Mouse (Mus musculus): ENCODE measurements around the gene Ostf1.

Ostf1 gene

GRCm38 (mm10) chr19:18644084-18644483, 12.5 kb upstream of the Ostf1 start:
- DNase-seq = no peak

- no peak for DNase-seq
Measured at GRCm38 (mm10) chr19:18643411-18643810, 11.8 kb upstream of the Ostf1 start.

GRCm38 (mm10) chr19:18641001-18641400, 9.4 kb upstream of the Ostf1 start:
- DNase-seq = peak in 1 of 2 experiments; percentile 22

- DNase-seq = peak in 1 of 2 experiments; percentile 27
Measured at GRCm38 (mm10) chr19:18639552-18639951, 7.9 kb upstream of the Ostf1 start.

- peak in 1 of 2 experiments; percentile 16 for DNase-seq
Measured at GRCm38 (mm10) chr19:18638949-18639348, 7.3 kb upstream of the Ostf1 start.

- DNase-seq = no peak
Measured at GRCm38 (mm10) chr19:18637954-18638353, 6.3 kb upstream of the Ostf1 start.

- peak in 1 of 2 experiments; percentile 22 for DNase-seq
Measured at GRCm38 (mm10) chr19:18632231-18633185, 885 bp upstream of the Ostf1 start.

GRCm38 (mm10) chr19:18631161-18631643, 421 bp downstream of the Ostf1 start:
- DNase-seq = peak; percentile 73 to 83

- DNase-seq = peak; percentile 61 to 73
Measured at GRCm38 (mm10) chr19:18630221-18631119, 1.2 kb downstream of the Ostf1 start.

GRCm38 (mm10) chr19:18629589-18629988, 2.0 kb downstream of the Ostf1 start:
- DNase-seq = peak; percentile 85 to 91

- no peak for DNase-seq
Measured at GRCm38 (mm10) chr19:18623894-18624293, 7.7 kb downstream of the Ostf1 start.

- DNase-seq = no peak
Measured at GRCm38 (mm10) chr19:18619691-18620090, 11.9 kb downstream of the Ostf1 start.

GRCm38 (mm10) chr19:18619060-18619459, 12.6 kb downstream of the Ostf1 start:
- no peak for DNase-seq

- DNase-seq = no peak
Measured at GRCm38 (mm10) chr19:18617504-18617903, 14.1 kb downstream of the Ostf1 start.

GRCm38 (mm10) chr19:18615680-18616240, 15.9 kb downstream of the Ostf1 start:
- DNase-seq = no peak

GRCm38 (mm10) chr19:18614337-18614736, 17.3 kb downstream of the Ostf1 start:
- no peak for DNase-seq

GRCm38 (mm10) chr19:18608975-18609374, 22.6 kb downstream of the Ostf1 start:
- DNase-seq = peak in 1 of 2 experiments; percentile 21

GRCm38 (mm10) chr19:18607907-18608306, 23.7 kb downstream of the Ostf1 start:
- DNase-seq = no peak

- no peak for DNase-seq
Measured at GRCm38 (mm10) chr19:18603011-18603410, 28.6 kb downstream of the Ostf1 start.

- DNase-seq = no peak
Measured at GRCm38 (mm10) chr19:18600611-18601010, 31.0 kb downstream of the Ostf1 start.

GRCm38 (mm10) chr19:18599650-18600049, 32.0 kb downstream of the Ostf1 start:
- DNase-seq = no peak

- DNase-seq = no peak
Measured at GRCm38 (mm10) chr19:18599051-18599450, 32.6 kb downstream of the Ostf1 start.

Measured in kidney, postnatal 4 days (tissue).